Mouse (Mus musculus) left cerebral cortex, postnatal 10 days (tissue): ENCODE measurements around the gene Kif6. TPM values are rescaled to one million over a fixed set of nuclear protein-coding genes. Genes with fewer than 3 reads are reported as not detected.
A peak's percentile ranks its signal among the peaks of the same experiment; 100 is the strongest.

ENCODE experiments used
- DNase-seq, 2 experiments: peaks; one replicate each; pipeline ENCODE4 v3.0.0; 2021 to 2022; ENCODE audit warnings: low spot score in 2 of 2, mixed read lengths in 1 of 2; ENCODE audit errors: extremely low spot score in 1 of 2
- intact Hi-C: fragments of 180-260 bp; cut with DNase I; formaldehyde crosslinking; loops from one replicate; pipeline ENCODE4 v1.15.1; 2025
- total RNA-seq, 2 experiments: library from RNA; stranded (reverse); gene quantifications; 2 replicates each; pipeline ENCODE4 v1.2.3; 2021

Gene Kif6
- total RNA-seq, 2 experiments from 2014 or later, result 1.1 to 1.8 TPM

- intact Hi-C loops, result no loop called here
- no peak for DNase-seq
Observed at GRCm38 (mm10) chr17:49767717-49768370, 152.9 kb downstream of the Kif6 start.

- intact Hi-C loops, result no loop called here
- no peak for DNase-seq
Observed at GRCm38 (mm10) chr17:49771703-49772315, 156.9 kb downstream of the Kif6 start.

GRCm38 (mm10) chr17:49777115-49777839 lies 162.3 kb downstream of the Kif6 start:
- no peak for DNase-seq
- intact Hi-C loops, result no loop called here

GRCm38 (mm10) chr17:49779066-49779465 lies 164.1 kb downstream of the Kif6 start:
- DNase-seq, result no peak
- intact Hi-C loops, result no loop called here

GRCm38 (mm10) chr17:49779576-49779975 lies 164.6 kb downstream of the Kif6 start:
- DNase-seq, result peak; percentile 19 to 54
- intact Hi-C loops, result no loop called here

- intact Hi-C loops, result no loop called here
- no peak for DNase-seq
Observed at GRCm38 (mm10) chr17:49785851-49786250, 170.9 kb downstream of the Kif6 start.

- intact Hi-C loops, result no loop called here
- DNase-seq, result no peak
Observed at GRCm38 (mm10) chr17:49787351-49787750, 172.4 kb downstream of the Kif6 start.

- intact Hi-C loops, result no loop called here
Observed at GRCm38 (mm10) chr17:49788187-49788974, 173.4 kb downstream of the Kif6 start.

GRCm38 (mm10) chr17:49791546-49791945 lies 176.6 kb downstream of the Kif6 start:
- no peak for DNase-seq
- intact Hi-C loops, result no loop called here

More at GRCm38 (mm10) chr17:49788187-49788974, 173.4 kb downstream of the Kif6 start:
- no peak for DNase-seq

- intact Hi-C loops, result no loop called here
- no peak for DNase-seq
Observed at GRCm38 (mm10) chr17:49792217-49792743, 177.3 kb downstream of the Kif6 start.

GRCm38 (mm10) chr17:49792946-49793345 lies 178.0 kb downstream of the Kif6 start:
- no peak for DNase-seq
- intact Hi-C loops, result no loop called here

- intact Hi-C loops, result no loop called here
- no peak for DNase-seq
Observed at GRCm38 (mm10) chr17:49793965-49794364, 179.0 kb downstream of the Kif6 start.

- intact Hi-C loops, result no loop called here
Observed at GRCm38 (mm10) chr17:49795241-49795640, 180.3 kb downstream of the Kif6 start.

GRCm38 (mm10) chr17:49796116-49796515 lies 181.2 kb downstream of the Kif6 start:
- no peak for DNase-seq

More at GRCm38 (mm10) chr17:49795241-49795640, 180.3 kb downstream of the Kif6 start:
- DNase-seq, result no peak

GRCm38 (mm10) chr17:49799168-49799567 lies 184.2 kb downstream of the Kif6 start:
- intact Hi-C loops, result no loop called here
- no peak for DNase-seq

More at GRCm38 (mm10) chr17:49796116-49796515, 181.2 kb downstream of the Kif6 start:
- intact Hi-C loops, result no loop called here

- no peak for DNase-seq
- intact Hi-C loops, result no loop called here
Observed at GRCm38 (mm10) chr17:49800157-49800556, 185.2 kb downstream of the Kif6 start.

- DNase-seq, result no peak
- intact Hi-C loops, result no loop called here
Observed at GRCm38 (mm10) chr17:49807461-49807860, 192.5 kb downstream of the Kif6 start.

- no peak for DNase-seq
- intact Hi-C loops, result no loop called here
Observed at GRCm38 (mm10) chr17:49808712-49809343, 193.9 kb downstream of the Kif6 start.
